Mouse (Mus musculus) adrenal gland, adult 8-10 months (tissue): Measurements from ENCODE around the gene Gm3298. TPM values are rescaled to one million over a fixed set of nuclear protein-coding genes. Genes with fewer than 3 reads are reported as not detected.
"Not testable (repeated sequence)": the region's sequence is repeated elsewhere in the genome, so short reads cannot be mapped to it uniquely, and the experiment has no call there.

Experiments used
- DNase-seq: peaks from one replicate; pipeline ENCODE4 v3.0.0; 2022
- total RNA-seq, 4 experiments: library from RNA; stranded (reverse); gene quantifications; 2 replicates each; pipeline ENCODE4 v1.2.4; 2022

The Gm3298 gene
- not detected for total RNA-seq

DNA sequence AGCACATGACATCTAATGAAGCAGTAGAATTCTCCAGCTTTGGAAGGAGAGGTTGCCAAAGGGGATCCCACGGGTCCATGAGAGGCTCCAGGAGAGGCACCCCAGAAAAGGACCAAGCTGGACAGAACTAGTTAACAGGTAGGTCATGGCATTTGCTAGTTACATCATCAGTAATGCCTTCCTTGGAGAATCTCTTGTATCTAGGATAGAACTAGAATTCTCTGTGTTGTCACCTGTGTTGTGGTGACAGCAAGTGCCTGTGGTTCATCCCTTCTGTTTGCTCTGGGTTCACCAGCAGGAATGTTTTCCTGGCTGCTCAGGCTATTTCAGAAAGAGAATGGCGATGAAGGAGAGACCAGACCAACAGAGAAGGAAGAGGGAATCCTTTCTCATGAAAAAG, at the start of gene Gm3298:
Gm3298 (plus strand) TSS at position 301 of the 400 bp plus-strand sequence.
- not testable (repeated sequence) for DNase-seq

DNA sequence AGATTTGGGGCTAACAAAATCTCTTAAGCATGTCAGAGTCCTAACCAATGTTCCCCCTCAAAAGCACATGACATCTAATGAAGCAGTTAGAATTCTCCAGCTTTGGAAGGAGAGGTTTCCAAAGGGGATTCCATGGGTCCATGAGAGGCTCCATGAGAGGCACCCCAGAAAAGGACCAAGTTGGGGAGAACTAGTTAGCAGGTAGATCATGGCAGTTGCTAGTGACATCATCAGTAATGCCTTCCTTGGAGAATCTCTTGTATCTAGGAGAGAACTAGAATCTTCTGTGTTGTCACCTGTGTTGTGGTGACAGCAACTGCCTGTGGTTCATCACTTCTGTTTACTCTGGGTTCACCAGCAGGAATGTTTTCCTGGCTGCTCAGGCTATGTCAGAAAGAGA, 32.1 kb upstream of the Gm3298 start, which contains the start of gene Gm8297:
Gm8297 (plus strand) TSS at position 301 of the 400 bp plus-strand sequence.
- DNase-seq: not testable (repeated sequence)

DNA sequence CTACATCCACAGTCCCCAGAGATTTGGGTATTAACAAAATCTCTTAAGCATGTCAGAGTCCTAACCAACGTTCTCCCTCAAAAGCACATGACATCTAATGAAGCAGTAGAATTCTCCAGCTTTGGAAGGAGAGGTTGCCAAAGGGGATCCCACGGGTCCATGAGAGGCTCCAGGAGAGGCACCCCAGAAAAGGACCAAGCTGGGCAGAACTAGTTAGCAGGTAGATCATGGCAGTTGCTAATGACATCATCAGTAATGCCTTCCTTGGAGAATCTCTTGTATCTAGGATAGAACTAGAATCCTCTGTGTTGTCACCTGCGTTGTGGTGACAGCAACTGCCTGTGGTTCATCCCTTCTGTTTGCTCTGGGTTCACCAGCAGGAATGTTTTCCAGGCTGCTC, 34.6 kb downstream of the Gm3298 start, which contains the start of gene 4930555G01Rik:
4930555G01Rik (plus strand) TSS at position 301 of the 400 bp plus-strand sequence.
- DNase-seq: not testable (repeated sequence)

Other genes with a start within 250 kb of the Gm3298 start
- gene Gm9602, start 239.6 kb upstream of the Gm3298 start, total RNA-seq: not detected
- not detected for gene Gm3269, start 177.8 kb upstream of the Gm3298 start, total RNA-seq
- 1 to 10 TPM in 1 of 4 experiments, under 1 TPM in 1, not detected in 2; 0.90 to 1.8 TPM for gene Gm3264, start 160.3 kb upstream of the Gm3298 start, total RNA-seq
- gene Gm3278, start 123.5 kb upstream of the Gm3298 start, total RNA-seq: not detected
- gene Gm8297, start 32.0 kb upstream of the Gm3298 start, total RNA-seq: not detected
- not detected for gene 4930555G01Rik, start 34.7 kb downstream of the Gm3298 start, total RNA-seq
- not detected for gene Gm8281, start 55.1 kb downstream of the Gm3298 start, total RNA-seq
- not detected for gene Gm8279, start 115.6 kb downstream of the Gm3298 start, total RNA-seq
- not detected for gene Gm3317, start 148.6 kb downstream of the Gm3298 start, total RNA-seq
- gene Gm8271, start 169.9 kb downstream of the Gm3298 start, total RNA-seq: not detected
- under 1 TPM in 1 of 4 experiments, not detected in 3; 0.28 TPM for gene Gm3526, start 244.7 kb downstream of the Gm3298 start, total RNA-seq